Mouse (Mus musculus): ENCODE data around the gene Glg1. TPM values are rescaled to one million over a fixed set of nuclear protein-coding genes. Genes with fewer than 3 reads are reported as not detected.
"Not testable (repeated sequence)": the region's sequence is repeated elsewhere in the genome, so short reads cannot be mapped to it uniquely, and the experiment has no call there.

Glg1 gene
- total RNA-seq (2021), result 10 to 100 TPM; 97.3 to 98.3 TPM
- long read RNA-seq, experiment 1, full-length matches to known transcripts, result 22 of 32 reads
- long read RNA-seq, experiment 1, partial matches to known transcripts, result 2 of 32 reads
- long read RNA-seq, experiment 1, other reads (novel, unspliced or antisense), result 8 of 32 reads
- long read RNA-seq, experiment 2, full-length matches to known transcripts, result 7 of 11 reads
- long read RNA-seq, experiment 2, partial matches to known transcripts, result 1 of 11 reads
- long read RNA-seq, experiment 2, other reads (novel, unspliced or antisense), result 3 of 11 reads

DNA sequence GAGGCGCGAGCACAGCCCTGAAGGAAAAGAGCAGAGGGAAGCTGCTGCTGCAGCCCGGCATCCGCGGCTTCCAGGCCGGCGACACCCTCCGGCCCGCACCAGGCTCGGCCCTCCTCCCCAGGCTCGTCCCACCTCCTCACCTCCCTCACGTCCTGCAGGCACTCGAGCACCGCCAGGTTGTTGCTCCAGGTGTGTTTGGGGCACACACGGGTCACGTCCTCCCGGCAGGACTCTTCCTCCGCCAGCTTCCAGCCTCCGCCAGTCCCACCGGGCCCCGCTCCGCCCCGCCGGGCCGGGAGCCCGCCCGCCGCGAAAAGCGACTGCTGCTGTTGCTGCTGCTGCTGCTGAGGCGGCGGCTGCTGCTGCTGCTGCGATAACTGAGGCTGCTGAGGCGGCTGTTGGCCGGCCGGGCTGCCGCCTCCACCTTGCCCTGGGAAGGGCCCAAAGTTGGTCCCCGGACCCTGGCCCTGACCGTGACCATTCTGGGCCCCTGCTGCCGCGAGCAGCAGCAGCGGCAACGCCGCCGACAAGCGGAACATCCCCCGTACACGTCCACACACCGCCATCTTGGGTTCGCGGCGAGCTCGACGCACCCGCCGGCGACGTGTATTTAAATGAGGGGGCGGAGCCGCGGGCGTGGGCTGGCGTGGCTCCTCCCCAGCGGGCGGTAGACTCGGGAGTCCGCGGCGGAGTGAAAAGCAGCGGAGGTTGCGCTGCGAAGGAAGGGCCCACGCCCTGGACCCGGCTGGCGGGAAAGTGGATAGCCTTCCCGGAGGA is at the start of gene Glg1:
Gene Glg1 (minus strand): TSS at position 586 of the 777 bp plus-strand sequence.
- DNase-seq, result peak; percentile 96 to 97

DNA sequence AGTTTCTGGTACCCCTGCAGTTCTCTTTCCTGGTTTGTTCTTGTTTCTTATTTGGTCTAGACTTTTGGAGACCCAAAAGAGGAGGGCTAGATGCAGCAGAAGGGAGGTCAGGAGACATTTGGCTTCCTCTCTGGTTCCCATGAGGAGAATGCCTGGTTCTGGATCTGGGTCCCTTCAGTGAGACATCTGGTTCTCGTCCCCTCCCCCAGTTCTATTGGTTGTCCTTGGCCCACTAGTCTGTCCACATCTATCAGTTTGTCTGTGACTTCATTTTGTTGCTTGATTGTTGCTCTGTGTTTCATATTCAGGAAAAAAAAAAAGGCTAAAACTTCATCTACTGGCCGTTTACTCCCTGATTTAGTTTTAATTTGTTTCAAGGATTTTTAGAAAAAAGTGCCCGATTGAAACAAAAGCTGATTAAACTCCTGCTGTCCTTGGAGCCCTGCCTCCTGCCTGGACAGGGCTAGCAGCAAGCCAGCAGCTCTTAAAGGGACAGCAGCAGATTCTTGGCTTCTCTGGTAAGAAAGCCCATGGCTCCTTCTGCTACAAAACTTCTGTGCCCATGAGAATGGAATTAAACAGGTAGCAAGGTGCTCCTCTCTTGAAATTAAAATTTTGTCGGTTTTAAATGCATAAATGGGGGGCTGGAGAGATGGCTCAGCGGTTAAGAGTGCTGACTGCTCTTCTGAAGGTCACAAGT is 46.2 kb upstream of the Glg1 start:
- DNase-seq, result peak in 1 of 2 experiments; percentile 31

DNA sequence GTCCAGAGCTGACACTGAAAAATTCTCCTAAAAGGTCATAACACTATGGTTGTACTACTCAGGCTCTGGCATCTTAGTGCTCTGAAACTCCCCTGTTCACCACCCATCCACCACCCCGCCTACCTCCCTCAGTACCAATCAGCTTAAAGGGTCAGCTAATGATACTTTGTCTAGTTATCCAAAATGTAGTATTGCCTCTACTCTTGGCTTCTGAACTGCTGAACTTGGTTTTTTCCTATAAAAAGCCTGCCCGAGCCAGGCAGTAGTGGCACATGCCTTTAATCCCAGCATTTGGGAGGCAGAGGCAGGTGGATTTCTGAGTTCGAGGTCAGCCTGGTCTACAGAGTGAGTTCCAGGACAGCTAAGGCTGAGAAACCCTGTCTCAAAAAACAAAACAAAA is 45.3 kb upstream of the Glg1 start:
- DNase-seq, result no peak

DNA sequence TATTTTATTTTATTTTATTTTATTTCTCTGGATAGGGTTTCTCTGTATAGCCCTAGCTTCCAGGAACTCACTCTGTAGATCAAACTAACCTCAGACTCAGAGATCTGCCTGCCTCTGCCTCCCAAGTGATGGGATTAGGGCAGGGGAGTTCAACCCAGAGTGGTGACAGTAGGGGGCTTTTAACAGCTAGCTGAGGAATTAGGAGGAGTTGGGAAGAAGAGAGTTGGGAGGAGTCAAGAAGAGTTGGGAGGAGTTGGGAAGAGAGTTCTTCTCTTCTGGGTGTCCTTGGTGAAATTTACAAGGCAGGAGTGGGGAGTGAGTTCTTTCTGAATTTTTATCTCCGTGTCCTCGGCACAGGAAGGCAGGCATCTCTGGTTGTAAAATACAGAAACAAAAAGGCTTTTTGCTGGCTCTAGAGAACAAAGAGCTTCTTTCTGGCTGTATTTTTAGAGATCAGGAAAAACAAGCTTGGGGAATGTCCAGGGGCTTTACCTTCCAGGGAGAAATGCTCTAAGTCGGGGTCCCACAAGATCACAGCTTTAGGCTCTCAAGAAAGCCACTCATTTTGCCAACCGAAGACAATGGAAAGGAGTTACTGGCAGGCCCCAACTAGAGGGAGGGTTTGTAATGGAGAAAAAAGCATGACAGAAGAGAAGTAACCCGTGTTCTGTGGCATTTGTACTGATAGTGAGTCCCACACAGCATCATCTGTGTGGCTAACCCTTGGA is 44.2 kb upstream of the Glg1 start:
- DNase-seq, result not testable (repeated sequence)

DNA sequence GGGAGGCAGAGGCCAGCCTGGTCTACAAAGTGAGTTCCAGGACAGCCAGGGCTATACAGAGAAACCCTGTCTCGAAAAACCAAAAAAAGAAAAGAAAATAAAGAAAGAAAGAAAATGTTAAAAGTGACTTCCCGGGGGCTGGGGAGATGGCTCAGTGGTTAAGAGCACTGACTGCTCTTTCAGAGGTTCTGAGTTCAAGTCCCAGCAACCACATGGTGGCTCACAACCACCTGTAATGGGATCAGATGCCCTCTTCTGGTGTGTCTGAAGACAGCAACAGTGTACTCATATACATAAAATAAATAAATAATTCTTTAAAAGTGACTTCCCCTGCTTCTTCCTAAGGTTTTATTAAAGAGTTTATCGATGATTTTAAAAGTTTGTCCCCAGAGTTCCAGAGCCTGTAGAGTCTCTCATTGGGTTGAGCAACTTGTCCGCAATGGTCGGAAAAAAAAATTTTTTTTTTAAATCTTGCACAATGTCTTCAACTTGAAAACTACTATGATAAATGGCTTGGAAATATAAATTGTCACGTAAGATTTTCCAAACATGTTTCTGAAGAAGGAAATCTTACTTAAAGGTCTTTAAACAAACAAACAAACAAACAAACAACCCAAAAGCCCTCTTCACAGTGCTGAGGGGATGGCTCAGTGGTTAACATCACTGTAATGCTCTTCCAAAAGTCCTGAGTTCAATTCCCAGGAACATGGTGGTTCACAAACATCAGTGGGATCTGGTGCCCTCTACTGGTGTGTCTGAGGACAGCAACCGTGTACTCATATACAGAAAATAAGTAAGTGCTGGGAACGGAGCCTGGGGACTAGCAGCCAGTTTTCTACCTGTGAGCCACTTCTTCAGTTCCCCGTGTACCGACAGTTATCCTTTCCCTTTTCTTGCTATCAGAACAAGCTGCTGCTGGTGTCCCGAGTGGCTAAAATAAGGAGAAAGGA is 41.9 kb upstream of the Glg1 start:
- peak in 1 of 2 experiments; percentile 25 for DNase-seq

DNA sequence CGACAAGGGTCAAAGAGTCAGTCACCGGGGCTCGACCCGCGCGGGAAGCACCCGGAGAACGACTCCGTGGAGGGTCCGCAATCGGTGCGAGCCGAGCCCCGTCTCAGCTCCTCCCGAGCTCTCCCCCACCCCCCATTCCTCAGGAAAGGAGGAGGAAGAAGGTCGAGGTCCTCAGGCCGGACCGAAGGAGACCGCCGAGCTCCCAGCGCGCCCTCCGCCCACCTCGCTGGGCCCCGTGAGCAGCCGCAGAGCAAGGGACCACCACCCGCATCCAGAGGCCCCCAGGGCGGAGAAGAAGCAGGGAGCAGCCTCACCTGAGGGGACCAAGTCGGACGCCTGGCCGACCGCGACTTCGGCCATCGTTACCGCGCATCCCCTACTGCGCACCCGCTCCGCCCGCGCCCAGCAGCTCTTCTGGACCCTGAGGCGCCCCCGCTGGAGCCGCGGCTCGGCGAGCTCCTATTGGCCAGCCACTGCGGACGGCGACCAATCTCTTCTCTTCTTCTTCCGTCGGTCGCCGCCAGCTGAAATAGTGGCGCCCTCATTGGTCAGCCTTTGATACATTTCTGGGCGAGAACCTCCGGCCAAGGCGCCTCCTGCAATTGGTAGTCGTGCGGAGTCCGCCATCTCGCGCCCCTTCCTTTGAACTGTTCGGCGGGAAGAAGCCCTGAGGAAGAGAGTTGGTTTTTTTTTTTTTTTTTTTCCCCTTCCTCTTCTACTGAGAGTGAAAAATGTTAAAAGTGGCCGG is 41.0 kb upstream of the Glg1 start, which contains the start of gene Rfwd3:
Gene Rfwd3 (minus strand): TSS at position 402 of the 748 bp plus-strand sequence.
- peak; percentile 95 to 99 for DNase-seq

DNA sequence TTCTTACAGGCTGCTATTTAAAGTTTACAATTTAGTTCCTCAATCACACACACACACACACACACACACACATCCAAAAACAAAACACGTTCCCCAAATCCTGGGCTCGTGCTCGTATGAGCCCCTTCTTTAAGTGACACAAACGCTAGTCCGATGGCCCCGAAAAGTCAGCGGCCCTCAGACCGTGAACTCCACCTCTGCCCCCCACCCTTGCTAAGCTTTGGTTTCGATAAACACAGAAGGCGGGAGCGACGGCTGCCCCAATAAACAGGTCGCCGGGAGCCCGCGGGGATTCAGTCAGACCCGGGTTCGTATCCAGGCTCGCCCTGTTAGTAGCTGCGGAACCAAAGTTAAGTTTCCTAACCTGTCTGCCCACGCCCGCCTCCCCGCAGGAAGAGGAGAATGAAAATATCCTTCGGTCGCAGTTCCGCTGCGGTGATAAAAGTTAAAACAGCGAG is 40.4 kb upstream of the Glg1 start:
- peak; percentile 54 to 81 for DNase-seq

DNA sequence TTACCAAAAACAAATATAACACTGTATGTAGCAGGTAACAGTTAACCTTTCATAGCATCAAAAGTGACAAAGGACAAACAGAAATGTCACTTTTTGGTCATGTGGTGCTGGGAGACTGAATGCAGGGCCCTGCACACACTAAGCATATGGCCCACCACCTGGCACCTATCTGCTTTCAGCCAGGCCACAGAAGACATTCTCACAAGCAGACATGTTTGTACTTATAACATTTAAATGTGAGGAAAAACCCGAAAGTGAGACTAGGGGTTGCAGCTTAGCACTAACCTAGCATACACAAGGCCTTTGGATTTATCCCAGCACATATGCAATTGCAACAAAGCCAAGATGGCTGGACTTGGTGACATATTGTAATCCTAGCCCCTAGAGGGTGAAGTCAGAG is 39.0 kb upstream of the Glg1 start:
- no peak for DNase-seq

DNA sequence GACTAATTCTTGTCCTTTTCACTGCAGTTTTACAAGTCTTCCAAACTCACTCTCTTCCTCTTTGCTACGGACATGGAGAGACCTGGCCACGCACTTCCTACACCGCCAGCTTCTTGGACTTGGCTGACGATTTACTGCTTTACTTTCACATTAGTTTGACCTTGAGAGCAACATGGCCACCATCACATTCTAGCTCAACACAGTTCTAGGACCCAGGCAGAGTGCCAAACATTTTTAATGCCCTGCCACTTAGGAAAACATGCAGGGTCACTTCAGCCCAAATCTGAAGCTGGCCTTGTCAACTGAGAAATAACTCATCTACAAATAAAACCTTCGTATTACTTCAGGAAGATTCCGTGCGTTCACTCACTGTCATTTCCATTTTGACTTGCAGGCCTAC is 32.7 kb upstream of the Glg1 start:
- DNase-seq, result peak; percentile 50 to 54

DNA sequence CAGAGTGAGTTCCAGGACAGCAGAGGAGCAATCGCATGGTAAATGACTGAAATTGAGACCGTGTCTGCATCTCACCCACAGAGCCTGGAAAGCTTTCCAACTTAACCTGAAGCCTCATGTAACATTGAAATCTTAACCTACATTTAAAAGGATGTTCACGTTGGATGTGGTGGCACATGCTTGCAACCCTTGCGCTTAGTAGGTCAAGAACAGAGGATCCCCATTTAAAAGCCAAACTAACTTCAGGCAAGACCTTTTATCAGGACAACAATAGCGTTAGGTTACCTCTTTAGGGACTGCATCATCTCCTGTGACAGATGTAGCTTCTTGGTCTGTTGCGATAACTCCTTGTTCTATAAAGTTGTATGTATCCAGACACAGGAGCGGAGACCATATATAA is 31.6 kb upstream of the Glg1 start:
- no peak for DNase-seq

DNA sequence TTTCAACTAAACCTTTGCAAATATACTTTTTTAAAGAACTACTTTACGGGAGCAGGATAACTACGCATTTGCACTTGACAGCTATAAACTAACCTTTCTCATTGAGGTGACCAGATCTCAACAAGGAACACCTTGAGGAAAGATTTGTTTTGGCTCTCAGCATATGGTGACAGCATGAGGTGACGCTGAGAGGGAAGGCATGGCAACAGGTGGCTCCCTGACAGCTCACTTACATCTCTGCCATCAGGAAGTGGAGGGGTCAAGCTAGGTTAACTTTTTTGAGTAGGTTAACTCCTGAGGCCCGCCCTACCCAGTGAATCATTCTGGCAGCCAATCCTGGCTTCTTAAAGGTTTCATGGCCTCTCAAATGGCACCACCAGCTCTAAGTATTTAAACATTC is 26.6 kb upstream of the Glg1 start:
- DNase-seq, result peak in 1 of 2 experiments; percentile 9

DNA sequence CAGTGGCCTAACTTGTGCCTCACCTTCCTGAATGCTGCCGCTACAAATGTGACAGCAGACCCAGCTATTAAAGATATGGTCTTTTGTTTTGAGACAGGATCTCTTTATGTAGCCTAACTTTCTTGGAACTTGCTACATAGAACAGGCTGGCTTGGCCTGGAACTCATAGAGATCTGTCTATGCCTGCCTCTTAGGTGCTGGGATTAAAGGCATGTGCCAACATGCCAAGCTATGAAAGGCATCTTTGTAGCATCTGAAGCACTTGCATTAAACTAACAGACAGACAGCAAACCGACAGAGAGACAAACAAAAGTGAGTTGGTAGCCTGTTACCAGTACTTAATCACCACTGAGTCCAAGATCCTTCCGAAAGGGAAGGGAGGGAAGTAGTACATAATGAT is 23.1 kb upstream of the Glg1 start:
- DNase-seq, result no peak

DNA sequence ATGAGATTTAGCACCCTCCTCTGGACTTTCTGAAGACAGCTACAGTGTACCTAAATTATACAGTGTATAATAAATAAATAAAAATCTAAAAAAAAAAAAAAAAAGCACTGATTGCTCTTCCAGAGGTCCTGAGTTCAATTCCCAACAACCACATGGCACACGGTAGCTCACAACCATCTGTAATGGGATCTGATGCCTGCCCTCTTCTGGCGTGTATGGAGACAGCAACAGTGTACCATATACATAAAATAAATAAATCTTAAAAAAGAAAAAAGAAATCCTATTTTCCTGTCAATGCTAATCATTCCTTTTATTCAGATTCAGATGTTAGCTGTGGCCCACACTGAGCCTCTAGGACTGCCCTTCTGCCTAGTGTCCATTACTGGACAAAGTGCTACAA is 9.3 kb upstream of the Glg1 start:
- no peak for DNase-seq

DNA sequence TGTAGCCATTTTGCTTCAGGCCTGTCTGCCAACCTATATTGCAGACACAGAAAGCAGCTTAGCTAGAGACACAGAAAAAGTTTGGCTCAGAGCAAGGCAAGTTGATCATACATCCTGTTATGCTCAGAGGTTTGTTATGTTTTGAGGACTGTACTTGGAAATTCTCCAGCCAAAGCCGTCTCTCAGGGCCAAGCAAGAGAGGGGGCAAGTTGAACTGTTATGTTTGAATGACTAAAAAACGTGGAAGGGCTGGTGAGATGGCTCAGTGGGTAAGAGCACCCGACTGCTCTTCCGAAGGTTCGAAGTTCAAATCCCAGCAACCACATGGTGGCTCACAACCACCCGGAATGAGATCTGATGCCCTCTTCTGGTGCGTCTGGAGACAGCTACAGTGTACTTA is 7.1 kb upstream of the Glg1 start:
- DNase-seq, result not testable (repeated sequence)

DNA sequence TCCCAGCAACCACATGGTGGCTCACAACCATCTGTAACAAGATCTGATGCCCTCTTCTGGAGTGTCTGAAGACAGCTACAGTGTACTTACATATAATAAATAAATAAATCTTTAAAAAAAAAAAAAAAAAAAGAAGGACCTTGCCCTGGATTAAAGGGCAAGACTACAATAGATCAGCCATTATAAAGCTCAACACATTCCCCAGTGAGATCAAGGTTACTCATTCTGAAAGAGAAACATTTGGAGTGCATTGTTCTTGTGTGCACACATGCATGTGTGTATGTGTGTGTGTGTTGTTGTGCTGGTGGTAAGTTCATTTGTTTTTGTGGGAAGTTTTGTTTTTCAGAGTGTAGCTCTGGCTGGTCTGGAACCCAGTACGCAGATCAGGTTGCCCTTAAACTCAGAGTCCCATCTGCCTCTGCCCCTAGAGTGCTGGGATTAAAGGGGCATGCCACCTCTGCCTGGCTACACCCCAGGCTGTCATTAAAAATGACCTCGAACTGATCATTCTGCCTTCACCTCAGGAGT is 5.7 kb upstream of the Glg1 start:
- no peak for DNase-seq

DNA sequence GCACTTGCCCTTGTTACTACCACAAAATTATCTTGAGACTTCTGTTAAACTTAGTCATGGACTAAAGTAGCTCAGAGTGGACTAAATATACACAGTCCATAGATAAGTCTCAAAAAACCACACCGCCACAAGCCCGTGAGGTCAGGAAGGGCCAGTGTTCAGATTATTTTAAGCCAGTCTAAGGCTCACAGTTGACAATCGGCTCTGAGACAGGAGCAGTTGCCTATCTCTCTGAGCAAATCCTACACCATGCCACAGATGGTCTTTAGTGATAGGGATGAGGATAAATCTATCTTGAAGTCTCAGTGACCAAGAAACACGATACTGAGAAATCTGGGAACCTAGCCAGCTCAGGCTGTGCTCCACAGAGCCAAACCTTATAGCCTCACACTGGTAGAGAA is 3.0 kb upstream of the Glg1 start:
- DNase-seq, result peak; percentile 25 to 40

DNA sequence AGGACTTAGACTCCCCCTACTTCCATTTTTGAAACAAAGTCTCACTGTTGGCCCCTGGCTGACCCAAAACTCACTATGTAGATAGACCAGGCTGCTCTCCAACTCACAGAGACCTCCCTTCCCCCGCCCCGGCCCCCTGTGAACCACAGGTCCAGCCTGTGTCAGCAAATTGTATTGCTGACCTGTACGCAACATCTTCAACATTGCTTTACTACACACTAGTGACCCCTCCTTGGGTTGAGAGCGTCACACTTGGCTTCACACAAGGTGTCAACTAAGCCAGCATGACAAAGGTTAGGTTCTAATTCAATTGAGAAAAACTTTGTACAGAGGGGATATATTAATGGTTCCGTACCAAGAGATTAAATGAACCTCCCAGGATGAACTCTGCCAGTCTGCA is 1.2 kb upstream of the Glg1 start:
- no peak for DNase-seq

DNA sequence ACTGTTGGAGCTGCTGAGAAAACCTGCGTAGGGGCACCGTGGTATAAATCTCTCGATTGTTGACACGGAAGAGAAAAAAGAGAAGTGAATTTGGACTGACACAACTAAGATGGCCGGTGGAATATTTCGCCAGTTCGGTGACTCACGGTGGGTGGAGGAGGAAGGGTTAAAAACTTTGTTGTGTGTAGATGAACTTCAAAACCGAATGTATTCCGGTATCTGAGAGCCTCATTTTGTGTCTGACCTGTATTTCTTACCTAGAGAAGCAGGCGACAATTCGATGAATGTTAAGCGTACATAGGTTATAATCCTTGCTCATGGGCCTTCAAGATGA is 359 bp upstream of the Glg1 start:
- DNase-seq, result no peak

DNA sequence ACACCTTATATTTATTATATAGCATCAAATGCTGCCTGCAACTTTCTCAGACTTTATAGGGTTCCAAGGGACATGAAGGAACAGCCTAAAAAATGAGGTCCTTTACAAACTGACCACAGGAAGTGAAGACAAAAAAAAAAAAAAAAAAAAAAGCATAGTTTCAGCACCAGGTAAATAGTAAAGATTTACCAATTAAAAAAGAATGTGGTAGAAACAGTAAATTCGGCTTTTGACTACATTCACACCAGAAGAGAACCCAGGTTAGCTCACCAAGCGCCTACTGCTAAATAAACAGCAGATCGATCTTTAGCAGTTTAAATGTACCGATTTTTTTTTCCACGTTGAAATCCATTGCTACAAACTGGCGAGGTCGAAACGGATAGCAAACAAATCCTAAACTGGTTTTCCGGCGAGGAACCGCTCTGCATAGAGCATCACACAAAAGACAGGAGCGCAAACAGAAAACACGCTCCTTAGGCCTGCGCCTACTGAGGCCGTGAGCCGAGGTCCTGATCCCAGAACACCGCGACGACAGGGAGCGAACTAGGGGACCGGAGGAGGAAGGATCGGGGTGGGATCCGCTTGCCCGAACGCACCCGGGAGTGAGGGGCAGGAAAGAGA is 896 bp downstream of the Glg1 start:
- no peak for DNase-seq
